Mouse (Mus musculus) urinary bladder, adult 2 months (tissue): ENCODE measurements around the gene Defa23. TPM values are rescaled to one million over a fixed set of nuclear protein-coding genes. Genes with fewer than 3 reads are reported as not detected.
"Not testable (repeated sequence)": the region's sequence is repeated elsewhere in the genome, so short reads cannot be mapped to it uniquely, and the experiment has no call there.

Experiments
- DNase-seq: peaks from one replicate; pipeline ENCODE4 v3.0.0; 2022; ENCODE audit warnings: low spot score
- polyA plus RNA-seq: library from polyadenylated mRNA; depleted of rRNA; stranded (reverse); fragments of >200 nt; gene quantifications from 2 replicates; pipeline ENCODE4 v1.2.3, GENCODE M21; 2012; rRNA removed

Gene Defa23
- polyA plus RNA-seq = not detected in 2 replicates

DNA sequence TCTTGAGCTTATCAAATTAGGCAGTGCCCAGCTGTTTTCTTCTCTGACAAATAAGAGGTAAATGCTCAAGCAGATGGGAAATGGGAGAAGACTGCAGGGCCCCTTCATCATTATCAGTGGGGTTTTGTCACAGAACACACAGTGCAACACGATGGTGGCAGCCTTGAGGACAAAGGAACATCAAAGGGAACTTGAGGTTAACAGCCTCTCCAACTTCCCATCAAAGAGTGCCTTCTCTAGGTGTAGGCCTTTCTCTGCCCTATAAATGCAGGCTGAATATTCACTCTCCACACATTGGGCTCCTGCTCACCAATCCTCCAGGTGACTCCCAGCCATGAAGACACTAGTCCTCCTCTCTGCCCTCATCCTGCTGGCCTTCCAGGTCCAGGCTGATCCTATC is at the start of gene Defa23:
Gene Defa23 (plus strand): TSS at position 301 of the 400 bp plus-strand sequence.
- not testable (repeated sequence) for DNase-seq

DNA sequence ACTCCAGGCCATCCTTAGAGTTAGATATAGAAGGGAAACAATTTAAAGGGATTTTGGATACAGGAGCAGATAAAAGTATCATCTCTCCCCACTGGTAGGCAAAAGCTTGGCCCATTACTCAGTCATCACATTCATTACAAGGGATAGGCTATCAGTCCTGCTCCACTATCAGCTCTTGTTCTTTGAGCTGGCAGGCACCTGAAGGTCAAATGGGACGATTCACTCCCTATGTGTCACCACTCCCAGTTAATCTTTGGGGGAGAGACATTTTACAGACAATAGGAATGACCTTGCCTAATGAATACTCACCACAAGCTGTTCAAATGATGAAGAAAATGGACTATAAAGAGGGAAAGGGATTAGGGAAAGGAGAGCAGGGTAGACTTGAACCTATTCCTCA is 48.0 kb upstream of the Defa23 start:
- DNase-seq = no peak

DNA sequence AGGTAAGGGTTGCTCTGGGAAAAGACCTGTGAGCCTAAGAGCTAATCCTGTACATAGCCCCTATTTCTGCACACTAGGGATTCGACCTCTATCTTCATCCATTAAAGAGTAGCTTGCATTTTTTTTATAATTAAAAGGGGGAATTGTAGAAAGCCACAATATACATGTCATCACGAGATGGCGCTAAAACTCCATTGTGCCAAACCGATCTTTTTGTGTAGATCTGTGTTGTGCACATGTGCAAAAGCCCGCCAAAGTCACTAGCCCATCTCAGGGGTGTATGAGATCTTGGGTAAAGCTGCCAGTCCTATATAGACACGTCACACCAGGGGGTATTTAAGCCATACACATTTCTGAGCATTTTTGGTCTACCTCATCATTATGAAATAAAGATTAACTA is 46.3 kb upstream of the Defa23 start:
- not testable (repeated sequence) for DNase-seq

DNA sequence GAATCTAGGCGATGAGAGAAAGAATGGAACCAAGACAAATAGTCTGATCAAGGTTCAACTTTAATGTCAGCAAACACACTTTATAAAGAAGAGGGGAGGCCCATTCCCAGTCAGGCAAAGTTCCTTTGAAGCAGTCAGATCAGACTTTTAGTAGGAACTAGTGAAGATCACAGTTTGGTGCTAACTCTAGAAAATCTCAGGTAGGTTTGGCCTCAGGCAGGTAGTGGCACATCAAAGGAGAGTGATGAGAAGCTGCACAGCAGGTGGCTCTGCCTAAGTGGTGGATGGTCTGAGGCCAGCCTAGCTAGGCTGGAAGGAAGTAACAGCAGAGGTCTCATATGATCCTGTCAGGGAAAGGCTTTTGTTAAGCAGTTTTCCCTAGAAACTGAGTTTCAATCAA is 44.3 kb upstream of the Defa23 start:
- not testable (repeated sequence) for DNase-seq

DNA sequence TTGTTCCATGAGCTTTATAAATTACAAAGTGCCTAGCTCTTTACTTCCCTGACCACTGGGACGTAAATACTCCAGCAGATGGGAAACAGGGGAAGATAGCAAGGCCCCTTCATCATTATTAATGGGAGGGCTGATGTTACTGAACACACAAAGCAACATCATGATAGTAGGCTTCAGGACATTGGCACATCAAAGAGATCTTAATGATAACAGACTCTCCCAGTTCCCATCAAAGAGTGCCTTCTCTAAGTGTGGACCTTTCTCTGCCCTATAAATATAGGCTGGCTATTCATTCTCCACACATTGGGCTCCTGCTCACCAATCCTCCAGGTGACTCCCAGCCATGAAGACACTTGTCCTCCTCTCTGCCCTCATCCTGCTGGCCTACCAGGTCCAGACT is 29.6 kb upstream of the Defa23 start, which contains the start of gene Defa21:
Gene Defa21 (plus strand): TSS at position 301 of the 400 bp plus-strand sequence.
- not testable (repeated sequence) for DNase-seq

DNA sequence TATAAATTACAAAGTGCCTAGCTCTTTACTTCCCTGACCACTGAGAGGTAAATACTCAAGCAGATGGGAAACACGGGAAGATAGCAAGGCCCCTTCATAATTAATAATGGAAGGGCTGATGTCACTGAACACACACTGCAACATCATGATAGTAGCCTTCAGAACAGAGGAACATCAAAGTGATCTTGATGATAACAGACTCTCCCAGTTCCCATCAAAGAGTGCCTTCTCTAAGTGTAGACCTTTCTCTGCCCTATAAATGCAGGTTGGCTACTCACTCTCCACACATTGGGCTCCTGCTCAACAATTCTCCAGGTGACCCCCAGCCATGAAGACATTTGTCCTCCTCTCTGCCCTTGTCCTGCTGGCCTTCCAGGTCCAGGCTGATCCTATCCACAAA is 9.9 kb downstream of the Defa23 start, which contains the start of gene Defa35:
Gene Defa35 (plus strand): TSS at position 301 of the 400 bp plus-strand sequence.
- not testable (repeated sequence) for DNase-seq

DNA sequence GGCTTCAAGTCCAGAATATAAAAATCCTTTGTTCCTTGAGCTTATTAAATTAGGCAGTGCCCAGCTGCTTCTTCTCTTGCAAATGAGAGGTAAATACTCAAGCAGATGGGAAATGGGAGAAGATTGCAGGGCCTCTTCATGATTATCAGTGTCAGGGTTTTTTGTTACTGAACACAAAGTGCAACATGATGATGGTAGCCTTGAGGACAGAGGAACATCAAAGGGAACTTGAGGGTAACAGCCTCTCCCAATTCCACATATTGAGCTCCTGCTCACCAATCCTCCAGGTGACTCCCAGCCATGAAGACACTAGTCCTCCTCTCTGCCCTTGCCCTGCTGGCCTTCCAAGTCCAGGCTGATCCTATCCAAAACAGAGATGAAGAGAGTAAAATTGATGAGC is 29.3 kb downstream of the Defa23 start, which contains the start of gene Defa25:
Gene Defa25 (plus strand): TSS at position 301 of the 400 bp plus-strand sequence.
- not testable (repeated sequence) for DNase-seq

DNA sequence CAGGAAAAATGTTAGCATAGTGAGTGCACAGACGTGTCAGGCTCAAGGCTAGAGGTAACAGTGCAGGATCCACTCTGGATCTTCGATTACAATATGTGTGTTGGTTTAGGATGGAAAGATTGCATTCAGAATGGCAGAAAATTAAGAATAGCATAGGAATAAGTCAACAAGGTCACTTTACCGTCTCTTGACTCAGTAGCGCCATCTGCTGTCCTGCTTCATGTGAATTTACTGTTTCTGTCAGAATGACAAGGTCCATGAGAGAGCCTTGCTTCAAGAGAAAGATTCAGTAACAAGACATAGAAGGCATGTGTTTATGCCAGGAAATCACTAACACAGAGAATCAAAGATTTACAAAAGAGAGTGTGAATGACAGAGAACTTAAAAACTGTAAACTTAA is 38.3 kb downstream of the Defa23 start:
- no peak for DNase-seq

DNA sequence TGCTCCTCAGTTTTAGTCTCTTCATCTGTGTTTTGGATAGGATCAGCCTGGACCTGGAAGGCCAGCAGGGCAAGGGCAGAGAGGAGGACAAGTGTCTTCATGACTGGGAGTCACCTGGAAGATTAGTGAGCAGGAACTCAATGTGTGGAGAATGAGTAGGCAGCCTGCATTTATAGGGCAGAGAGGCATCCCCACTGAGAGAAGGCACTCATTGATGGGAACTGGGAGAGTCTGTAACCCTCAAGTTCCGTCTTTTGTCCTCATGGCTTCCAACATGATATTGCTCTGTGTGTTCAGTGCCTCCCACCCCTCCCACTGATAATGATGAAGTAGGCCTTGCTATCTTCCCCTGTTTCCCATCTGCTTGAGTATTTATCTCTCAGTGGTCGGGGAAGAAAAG is 41.1 kb downstream of the Defa23 start, which contains the start of gene Gm14851:
Gene Gm14851 (minus strand): TSS at position 101 of the 400 bp plus-strand sequence.
- not testable (repeated sequence) for DNase-seq

Other genes with a start within 250 kb of the Defa23 start
- gene Defb33, start 162.4 kb upstream of the Defa23 start, polyA plus RNA-seq = not detected in 2 replicates
- gene Gm15056, start 152.4 kb upstream of the Defa23 start, polyA plus RNA-seq = not detected in 2 replicates
- not detected in 2 replicates for gene Gm6040, start 133.0 kb upstream of the Defa23 start, polyA plus RNA-seq
- not detected in 2 replicates for gene AY761185, start 110.3 kb upstream of the Defa23 start, polyA plus RNA-seq
- not detected in 2 replicates for gene Defa21, start 29.5 kb upstream of the Defa23 start, polyA plus RNA-seq
- 0.25 TPM in 1 of 2 replicates, not detected in the other for gene Defa35, start 10.0 kb downstream of the Defa23 start, polyA plus RNA-seq
- gene Defa25, start 29.4 kb downstream of the Defa23 start, polyA plus RNA-seq = not detected in 2 replicates
- gene Gm14851, start 41.0 kb downstream of the Defa23 start, polyA plus RNA-seq = not detected in 2 replicates
- gene Defa30, start 79.6 kb downstream of the Defa23 start, polyA plus RNA-seq = not detected in 2 replicates
- gene Defa22, start 107.2 kb downstream of the Defa23 start, polyA plus RNA-seq = not detected in 2 replicates
- gene Defa31, start 136.6 kb downstream of the Defa23 start, polyA plus RNA-seq = not detected in 2 replicates
- not detected in 2 replicates for gene Gm15293, start 146.5 kb downstream of the Defa23 start, polyA plus RNA-seq
- gene Gm15292, start 194.7 kb downstream of the Defa23 start, polyA plus RNA-seq = not detected in 2 replicates